Mouse (Mus musculus) layer of hippocampus, postnatal 25 days (tissue): ENCODE results near the gene Tcstv3. TPM values are rescaled to one million over a fixed set of nuclear protein-coding genes. Genes with fewer than 3 reads are reported as not detected.
"Not testable (repeated sequence)": the region's sequence is repeated elsewhere in the genome, so short reads cannot be mapped to it uniquely, and the experiment has no call there.

Experiments
- DNase-seq, 2 experiments: peaks; one replicate each; pipeline ENCODE4 v3.0.0; 2022; ENCODE audit warnings: mixed read lengths in 2 of 2, low spot score in 1 of 2; ENCODE audit errors: extremely low spot score in 1 of 2
- total RNA-seq, 2 experiments: library from RNA; stranded (reverse); gene quantifications; 2 replicates each; pipeline ENCODE4 v1.2.3; 2021

Tcstv3 gene
- not detected for total RNA-seq

DNA sequence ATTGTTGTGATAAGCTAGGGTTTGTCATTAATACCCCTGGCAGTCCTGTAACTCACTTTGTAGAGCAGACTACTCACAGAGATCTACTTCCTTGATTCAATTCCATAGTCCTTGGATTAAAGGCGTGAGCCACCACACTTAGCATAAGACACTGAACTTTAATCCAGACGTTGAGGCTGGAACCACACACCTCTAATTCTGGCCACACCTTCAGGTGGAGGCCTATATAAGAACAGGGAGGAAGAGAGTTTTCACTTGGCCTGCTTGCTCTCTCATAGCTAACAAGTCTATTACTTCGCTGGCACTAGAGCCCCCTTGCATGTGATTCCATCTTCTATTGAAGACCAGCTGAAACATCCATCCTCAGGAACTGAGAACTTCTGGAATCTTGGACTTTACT, at the start of gene Tcstv3:
TSS of gene Tcstv3 (plus strand) at position 301 of the 400 bp plus-strand sequence.
- DNase-seq = not testable (repeated sequence)

GRCm38 (mm10) chr13:120277837-120278236, 38.8 kb upstream of the Tcstv3 start:
- not testable (repeated sequence) for DNase-seq

- no peak for DNase-seq
Observed at GRCm38 (mm10) chr13:120278784-120279183, 37.9 kb upstream of the Tcstv3 start.

GRCm38 (mm10) chr13:120299324-120299894, 17.3 kb upstream of the Tcstv3 start:
- no peak for DNase-seq

DNA sequence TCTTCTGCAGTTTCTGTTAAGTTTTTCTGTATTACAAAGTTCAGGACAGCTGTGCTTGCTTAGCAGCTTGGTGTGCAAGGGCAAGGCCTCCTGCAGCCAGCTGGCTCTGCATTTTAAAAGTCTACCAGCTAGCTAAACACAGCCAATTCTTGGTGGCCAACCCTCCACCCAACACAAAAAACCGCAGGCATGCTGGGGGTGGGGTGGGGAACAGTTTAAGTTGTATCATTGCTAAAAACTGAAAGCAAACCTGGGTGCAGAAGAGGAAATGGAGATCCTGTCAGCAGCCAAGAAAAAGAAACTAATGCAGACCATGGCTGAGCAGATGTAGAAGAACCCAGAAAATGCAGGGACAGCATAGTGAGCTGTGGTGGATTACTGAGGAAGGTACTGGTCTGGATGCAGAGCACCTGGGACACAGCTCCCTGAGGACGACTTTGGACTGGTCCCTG, 16.7 kb upstream of the Tcstv3 start, which contains the start of gene BC147527:
TSS of gene BC147527 (plus strand) at position 402 of the 452 bp plus-strand sequence.
- DNase-seq = no peak

GRCm38 (mm10) chr13:120300853-120301252, 15.8 kb upstream of the Tcstv3 start:
- DNase-seq = no peak

GRCm38 (mm10) chr13:120310749-120311148, 5.9 kb upstream of the Tcstv3 start:
- DNase-seq = no peak

DNA sequence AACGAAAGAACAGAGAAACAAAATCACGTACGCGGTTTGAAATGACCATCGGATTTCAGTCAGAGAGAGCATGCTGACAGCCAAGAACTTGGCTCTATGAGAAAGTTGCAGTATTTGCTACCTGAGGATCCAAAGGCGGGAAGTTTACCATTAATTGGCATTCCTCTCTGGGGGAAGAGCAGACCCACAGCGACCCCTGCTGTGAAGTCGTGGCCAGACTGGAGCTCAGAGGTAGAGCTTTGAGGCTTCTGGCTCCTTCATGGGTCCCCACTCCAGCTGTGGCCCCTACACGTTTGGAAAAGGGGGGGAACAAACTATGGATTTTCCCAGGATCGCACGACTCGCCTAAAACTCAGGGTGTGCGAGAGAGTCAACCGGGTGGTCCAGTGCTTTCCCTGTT, 3.1 kb upstream of the Tcstv3 start:
- DNase-seq = no peak

DNA sequence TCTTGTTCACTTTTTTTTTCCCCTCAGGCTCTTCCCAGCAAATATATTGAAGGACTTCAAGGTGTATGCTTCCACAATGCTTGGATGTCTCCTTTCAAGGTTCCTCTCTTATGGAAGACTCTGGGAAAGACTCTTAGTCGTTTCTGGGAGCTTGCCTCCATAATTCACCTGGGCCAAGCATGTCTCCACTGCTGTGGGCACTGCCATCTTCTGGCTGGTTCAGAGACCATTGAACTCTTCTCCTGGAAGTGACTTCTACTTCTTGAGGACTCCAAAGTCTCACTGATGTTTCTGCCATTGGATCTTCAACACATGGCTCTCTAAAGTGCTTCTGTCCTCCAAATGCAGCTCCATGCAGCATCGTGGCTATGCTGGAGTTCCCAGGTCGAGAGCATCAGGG, 3.5 kb downstream of the Tcstv3 start:
- no peak for DNase-seq

DNA sequence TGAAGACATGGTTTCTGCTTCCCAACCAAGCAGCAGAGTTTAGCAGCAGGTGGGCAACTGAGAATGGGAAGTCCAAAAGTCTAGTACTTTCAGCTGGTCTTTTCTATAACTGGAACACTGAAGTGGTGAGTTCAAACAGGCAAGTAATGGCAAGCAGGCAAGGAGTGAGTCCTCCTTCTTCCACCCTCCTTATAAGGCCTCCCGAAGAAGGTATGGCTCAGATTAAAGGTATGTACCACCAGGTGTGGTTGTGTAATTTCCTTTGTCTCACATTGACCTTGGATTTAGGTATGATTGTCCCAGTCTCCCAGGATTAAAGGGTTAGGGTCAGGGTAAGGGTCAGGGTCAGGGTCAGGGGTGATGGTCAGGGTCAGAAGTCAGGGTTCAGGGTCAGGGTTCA, 4.0 kb downstream of the Tcstv3 start:
- no peak for DNase-seq

Other genes starting within 250 kb of the Tcstv3 start
- gene Gm20767, start 176.6 kb upstream of the Tcstv3 start, total RNA-seq = not detected
- gene Gm21818, start 144.4 kb upstream of the Tcstv3 start, total RNA-seq = not detected
- not detected for gene Gm21762, start 100.9 kb upstream of the Tcstv3 start, total RNA-seq
- not detected for gene Gm21731, start 77.8 kb upstream of the Tcstv3 start, total RNA-seq
- not detected for gene AF067061, start 53.8 kb upstream of the Tcstv3 start, total RNA-seq
- not detected for gene BC147527, start 16.5 kb upstream of the Tcstv3 start, total RNA-seq